ENCODE assay signal across 8 mouse cellular contexts in genomic region chr17:6492950-6493349, GRCm38 (mm10).
DNase-seq lines count a peak whose midpoint lies in the region; ATAC-seq lines count a peak whose summit lies in the region.
"Not testable (repeated sequence)": the region's sequence is repeated elsewhere in the genome, so short reads cannot be mapped to it uniquely, and the experiment has no call there.

No protein-coding gene starts in this region.

- intact Hi-C loops in left cerebral cortex, postnatal 14 days (cut with DNase I): not testable (repeated sequence)

- not testable (repeated sequence) for H3K4me3 ChIP-seq in embryonic facial prominence, embryonic 14.5 days (ENCODE audit: low read depth, low read length); intestine, embryonic 16.5 days (ENCODE audit: low read length)
- H3K4me3 ChIP-seq in midbrain, embryonic 13.5 days (replicated peaks): peak overlapping the region; percentile 33

- 0 out of 2 replicates have a peak overlapping the region, but pooled peaks have one; percentile 28 for H3K4me2 ChIP-seq in embryonic facial prominence, embryonic 14.5 days (ENCODE audit: low read depth, low read length)
- peak overlapping the region; percentile 30; the same call in 1 of the 2 replicates for H3K4me2 ChIP-seq in intestine, embryonic 16.5 days (ENCODE audit: low read depth, low read length)
- H3K4me2 ChIP-seq in midbrain, embryonic 13.5 days (replicated peaks): peak overlapping the region; percentile 55

- H3K27me3 ChIP-seq in embryonic facial prominence, embryonic 14.5 days (replicated peaks; ENCODE audit: control insufficient read depth, insufficient read depth, low read length); intestine, embryonic 16.5 days (replicated peaks; ENCODE audit: control insufficient read depth, insufficient read depth, low read length): not testable (repeated sequence)
- H3K27me3 ChIP-seq in midbrain, embryonic 13.5 days: peaks cover 11% of the 10 kb centered on the region

- not testable (repeated sequence) for H3K9ac ChIP-seq in embryonic facial prominence, embryonic 14.5 days (ENCODE audit: low read depth, low read length); intestine, embryonic 16.5 days (ENCODE audit: low read depth, low read length); midbrain, embryonic 13.5 days (replicated peaks)

- not testable (repeated sequence) for H3K27ac ChIP-seq in embryonic facial prominence, embryonic 14.5 days (replicated peaks; ENCODE audit: low read depth, low read length); intestine, embryonic 16.5 days (ENCODE audit: low read length); midbrain, embryonic 13.5 days

- H3K9me3 ChIP-seq in embryonic facial prominence, embryonic 14.5 days (ENCODE audit: control insufficient read depth, low read length); intestine, embryonic 16.5 days (ENCODE audit: control insufficient read depth, low read length); midbrain, embryonic 13.5 days: not testable (repeated sequence)

- peak; percentile 69 for DNase-seq in adrenal gland, postnatal 25 days
- DNase-seq in embryonic facial prominence, embryonic 14.5 days (ENCODE audit: low spot score): peak; percentile 3
- peak; percentile 74 for DNase-seq in heart, adult 8-10 months (ENCODE audit: low spot score)
- peak; percentile 75 to 77 for DNase-seq in left cerebral cortex, postnatal 14 days (ENCODE audit: low spot score in 2 of 2)
- peak; percentile 64 for DNase-seq in right cerebral cortex, postnatal 14 days
- DNase-seq in urinary bladder, postnatal 25 days (ENCODE audit: low spot score): peak; percentile 58

- not testable (repeated sequence) for H3K4me1 ChIP-seq in embryonic facial prominence, embryonic 14.5 days (ENCODE audit: control insufficient read depth, insufficient read depth, low read length); intestine, embryonic 16.5 days (ENCODE audit: control insufficient read depth, insufficient read depth, low read length); midbrain, embryonic 13.5 days (replicated peaks)

- 44% methylated on average over 21 of the region's 23 CpGs for WGBS in embryonic facial prominence, embryonic 14.5 days
- WGBS in intestine, embryonic 16.5 days: 34% methylated on average over 22 of the region's 23 CpGs
- 30% methylated on average over 23 of the region's 23 CpGs for WGBS in midbrain, embryonic 13.5 days

- peak; percentile 51; the same call in 1 of the 2 replicates for ATAC-seq in embryonic facial prominence, embryonic 14.5 days (ENCODE audit: low read depth)
- not testable (repeated sequence) for ATAC-seq in intestine, embryonic 16.5 days
- ATAC-seq in midbrain, embryonic 13.5 days: peak; percentile 51

- not testable (repeated sequence) for H3K36me3 ChIP-seq in embryonic facial prominence, embryonic 14.5 days (ENCODE audit: control insufficient read depth, insufficient read depth, low read length); intestine, embryonic 16.5 days (ENCODE audit: control insufficient read depth, insufficient read depth, low read length); midbrain, embryonic 13.5 days

Comparison
In these comparisons a context has a peak if more than half of its experiments do, and no peak if none do; other contexts are left out.
1. DNase-seq: peak in every context shown above with its lines; median percentile 76 in left cerebral cortex, postnatal 14 days; 74 in heart, adult 8-10 months; 69 in adrenal gland, postnatal 25 days; 64 in right cerebral cortex, postnatal 14 days; 58 in urinary bladder, postnatal 25 days; 3 in embryonic facial prominence, embryonic 14.5 days.